Mouse (Mus musculus): ENCODE measurements around the gene Reep3.
A peak's percentile ranks its signal among the peaks of the same experiment; 100 is the strongest.

The Reep3 gene

DNA sequence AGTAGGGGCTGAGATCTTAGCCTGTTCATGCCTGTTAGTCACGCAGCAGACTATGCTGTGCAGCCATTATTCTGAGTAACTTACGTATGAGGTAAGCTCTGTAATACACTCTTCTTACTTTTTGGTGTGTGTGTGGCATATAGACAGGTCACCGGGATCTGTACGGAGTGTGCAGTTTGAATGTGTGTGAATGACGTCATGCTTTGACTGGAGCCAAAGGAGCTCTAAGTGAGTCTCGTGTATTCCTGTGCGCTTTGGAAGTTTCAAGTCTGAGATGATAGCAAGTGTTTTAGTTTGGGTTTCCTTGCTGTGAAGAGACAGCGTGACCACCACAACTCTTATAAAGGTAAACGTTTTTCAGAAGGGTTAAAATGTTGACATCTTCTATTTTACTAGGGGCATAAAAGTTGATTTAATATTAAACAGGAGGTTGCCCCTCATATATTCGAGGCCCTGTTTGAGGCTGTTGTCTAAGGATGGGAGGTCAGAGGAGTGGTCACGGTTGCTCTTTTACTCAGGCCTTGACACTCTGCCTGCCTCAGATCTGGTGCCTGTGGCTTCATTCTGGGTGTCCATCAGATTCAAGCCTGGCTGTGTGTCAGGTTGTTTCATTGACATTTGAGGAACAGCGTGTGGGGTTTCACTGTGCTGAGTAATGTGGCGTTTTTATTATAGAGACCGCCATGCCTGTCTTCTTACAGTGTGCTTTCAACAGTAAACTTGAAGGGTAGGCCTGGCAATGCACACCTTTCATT lies 14.5 kb upstream of the Reep3 start:
- no peak for DNase-seq (ENCODE audit: inconsistent ontology term)

DNA sequence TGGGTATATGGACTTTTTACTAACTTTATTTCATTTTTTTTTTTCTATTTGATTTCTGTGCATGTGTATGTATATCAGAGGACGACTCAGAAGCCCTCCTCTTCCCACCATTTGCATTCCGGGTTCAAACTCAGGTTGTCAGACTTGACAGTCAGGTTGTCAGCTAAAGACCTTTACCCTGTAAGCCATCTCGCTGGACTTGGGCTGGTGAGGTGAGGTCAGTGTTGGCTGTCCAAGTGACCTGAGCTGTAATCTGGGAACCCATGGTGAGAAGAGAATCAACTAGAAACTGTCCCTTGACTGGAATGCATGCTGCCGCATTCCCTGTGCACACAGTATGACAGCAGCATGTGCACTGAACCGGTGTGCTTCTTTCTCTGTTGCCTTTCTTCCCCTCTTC lies 12.9 kb upstream of the Reep3 start:
- no peak for DNase-seq (ENCODE audit: inconsistent ontology term)

DNA sequence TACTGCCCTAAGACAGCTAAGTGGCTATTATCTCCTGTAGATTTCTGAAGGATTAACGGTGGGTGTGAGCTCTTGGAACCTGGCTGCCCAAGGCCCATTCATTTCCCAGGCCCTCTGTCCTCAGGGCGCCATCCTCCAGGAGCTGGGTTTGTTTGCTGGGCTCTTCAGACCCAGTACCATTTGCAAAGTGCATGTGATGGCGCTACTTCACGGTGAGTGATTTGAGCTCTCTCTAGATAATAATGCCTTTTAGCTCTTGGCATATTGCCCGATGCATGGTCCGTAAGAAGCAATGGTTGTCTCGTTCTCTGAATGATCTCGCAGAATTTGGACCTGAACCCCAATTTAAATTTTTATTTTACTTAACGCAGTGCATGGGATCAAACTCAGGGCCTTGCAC lies 11.4 kb upstream of the Reep3 start:
- DNase-seq (ENCODE audit: inconsistent ontology term): no peak

DNA sequence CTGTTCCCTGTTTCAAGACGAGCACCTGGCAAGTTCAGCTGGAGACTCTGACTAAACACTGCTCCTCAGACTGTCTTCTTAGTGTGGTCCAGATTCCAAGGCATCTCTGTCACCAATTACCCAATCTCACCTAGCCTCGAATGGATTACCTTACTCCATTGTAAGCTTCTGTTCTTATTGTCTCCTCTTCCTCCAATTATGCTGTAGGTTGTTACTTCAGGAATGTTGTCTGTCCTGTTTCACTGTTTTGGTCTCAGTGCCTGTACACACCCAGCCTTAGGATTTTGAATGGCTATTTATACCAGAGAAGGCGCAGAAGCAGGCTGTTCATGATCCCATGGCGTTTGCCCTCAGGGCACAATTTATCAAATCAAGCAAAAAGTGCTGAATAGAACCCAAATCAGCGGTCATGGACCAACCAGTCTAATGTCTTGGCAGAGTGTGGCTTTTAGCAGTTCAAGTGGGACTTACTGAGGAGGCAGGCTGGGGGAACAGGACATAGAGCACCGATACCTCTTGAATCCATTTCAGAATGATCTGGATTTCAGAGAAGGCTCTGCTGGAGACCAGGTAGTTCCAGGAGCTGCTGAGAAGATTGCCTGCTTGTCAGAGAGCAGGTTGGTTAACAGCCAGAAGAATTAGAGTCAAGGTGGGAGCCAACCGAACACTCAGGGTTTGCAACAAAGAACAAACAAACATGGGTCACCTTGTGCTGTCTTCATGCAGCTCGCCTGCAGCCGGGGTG lies 10.4 kb upstream of the Reep3 start:
- peak; percentile 48 for DNase-seq (ENCODE audit: inconsistent ontology term)

DNA sequence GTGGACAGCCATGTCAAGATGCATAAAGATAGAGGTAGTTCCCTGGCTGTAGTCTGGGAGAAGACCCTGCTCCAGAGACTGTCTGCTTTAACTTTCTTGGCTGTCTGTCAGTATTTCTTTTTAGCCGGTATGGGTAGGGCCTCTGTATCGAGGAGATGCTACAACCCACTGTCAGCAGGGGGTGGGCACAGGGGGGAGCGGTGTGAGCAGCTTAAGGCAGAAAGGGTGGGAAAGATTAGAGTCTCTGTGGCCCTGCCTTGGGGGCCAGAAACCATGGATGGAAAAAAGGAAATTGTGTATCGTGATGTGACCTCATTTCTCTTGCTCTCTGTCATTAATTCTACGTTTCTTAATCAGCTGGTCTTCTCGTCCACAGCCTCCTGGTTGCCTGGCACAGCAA lies 9.7 kb upstream of the Reep3 start:
- no peak for DNase-seq (ENCODE audit: inconsistent ontology term)

DNA sequence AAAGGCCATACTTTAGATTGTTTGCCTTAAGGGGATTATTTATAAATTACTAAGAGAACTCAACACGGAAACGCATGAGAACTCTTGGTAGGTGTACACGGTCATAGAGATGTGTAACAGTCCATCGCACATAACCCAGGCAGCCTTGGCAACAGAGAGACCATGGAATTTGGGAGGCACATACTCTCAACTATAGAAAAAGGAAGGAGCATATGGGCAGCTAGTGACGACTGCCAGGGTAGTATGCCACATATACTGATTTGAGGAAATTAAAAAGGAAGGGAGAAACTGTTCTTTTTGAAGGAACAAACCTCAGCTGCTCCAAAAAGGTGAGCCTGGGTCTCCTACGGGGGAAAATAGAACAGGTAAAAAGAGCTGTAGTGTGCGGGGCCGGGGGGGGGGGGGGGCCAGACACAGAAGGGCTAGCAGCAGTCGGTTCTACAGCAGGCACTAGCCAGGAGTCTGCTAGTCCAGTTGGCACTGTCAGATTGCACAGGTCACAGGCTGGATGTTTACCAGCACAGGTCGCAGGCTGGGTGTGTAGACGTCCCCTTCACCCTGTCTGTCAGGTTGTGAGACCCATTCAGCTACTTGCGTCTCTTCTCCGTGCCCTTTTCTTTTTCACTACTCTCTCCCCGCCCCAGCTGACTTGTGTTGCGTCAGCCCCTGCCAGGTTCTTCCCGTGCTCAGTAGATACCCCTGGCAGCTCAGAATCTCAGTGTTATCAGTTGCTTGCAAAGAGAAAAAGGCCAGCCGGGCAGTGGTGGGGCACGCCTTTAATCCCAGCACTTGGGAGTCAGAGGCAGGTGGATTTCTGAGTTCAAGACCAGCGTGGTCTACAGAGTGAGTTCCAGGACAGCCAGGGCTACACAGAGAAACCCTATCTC lies 8.8 kb upstream of the Reep3 start:
- DNase-seq (ENCODE audit: inconsistent ontology term): no peak

DNA sequence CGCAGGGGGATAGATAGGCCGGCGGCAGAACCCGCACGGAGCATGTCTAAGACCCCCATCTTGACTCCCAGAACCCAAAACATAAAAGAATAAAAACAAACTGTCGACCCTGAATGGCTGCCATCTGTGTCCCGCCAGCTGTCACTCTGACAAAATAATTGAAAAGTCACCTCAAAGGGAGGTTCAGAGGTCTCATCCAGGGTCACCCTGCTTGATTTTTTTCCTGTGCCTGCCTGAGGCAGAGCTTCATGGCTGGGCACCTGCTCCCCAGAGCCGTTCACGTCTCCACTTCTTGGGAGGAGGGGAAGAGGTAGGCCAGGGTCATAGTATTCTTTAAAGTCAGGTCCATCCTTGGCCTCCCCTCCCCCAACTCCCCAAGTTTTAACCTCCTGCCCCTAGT lies 7.8 kb upstream of the Reep3 start:
- DNase-seq (ENCODE audit: inconsistent ontology term): no peak

DNA sequence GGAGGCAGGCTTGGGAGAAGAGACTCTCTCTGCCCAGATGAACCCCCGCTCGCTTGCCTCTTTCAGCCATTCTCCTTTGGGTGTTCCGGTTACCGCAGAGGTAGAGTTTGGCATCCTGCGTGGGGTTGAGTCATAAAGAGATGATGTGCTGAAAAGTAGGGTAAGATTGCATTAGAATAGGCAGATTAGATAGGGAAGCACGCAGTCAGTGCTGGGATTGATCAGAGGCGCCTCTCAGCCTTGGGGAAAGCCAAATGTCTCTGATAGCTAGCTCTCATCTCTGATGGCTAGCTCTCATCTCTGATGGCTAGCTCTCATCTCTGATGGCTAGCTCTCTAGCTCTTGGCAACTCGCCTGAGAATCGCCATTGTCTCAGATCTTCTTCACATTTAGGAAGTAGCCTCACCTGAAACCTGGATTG lies 4.1 kb upstream of the Reep3 start:
- no peak for DNase-seq (ENCODE audit: inconsistent ontology term)

DNA sequence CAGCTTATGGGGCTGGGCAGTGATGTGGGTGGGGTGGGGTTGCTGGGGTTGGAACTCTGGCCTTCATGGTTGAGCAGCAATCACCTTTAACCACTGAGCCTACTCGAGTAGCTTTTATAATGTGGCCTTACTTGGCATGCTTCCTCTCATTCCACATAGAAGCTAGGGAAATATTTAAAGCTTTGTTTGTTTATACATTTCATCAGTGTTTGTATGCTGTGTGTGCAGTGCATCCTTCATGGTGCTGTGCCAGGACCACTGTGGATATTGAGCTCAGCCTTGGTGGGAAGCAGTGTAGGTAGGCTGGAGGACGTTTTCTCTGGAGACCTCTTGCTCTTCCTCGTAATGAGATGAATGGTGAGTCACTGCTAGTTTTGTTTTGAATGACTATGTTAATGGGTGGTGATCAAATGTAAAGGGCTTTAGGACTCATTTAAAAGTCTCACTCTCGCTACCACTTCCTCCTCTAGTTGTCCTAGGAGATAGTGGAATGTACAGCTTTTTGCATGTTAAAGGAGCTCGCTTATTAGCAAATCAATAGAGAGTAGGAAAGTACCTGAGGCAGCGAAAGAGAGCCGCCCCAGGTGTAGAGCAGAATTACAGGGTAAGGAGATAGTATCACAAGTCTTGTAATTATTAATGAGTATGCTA lies 3.4 kb upstream of the Reep3 start:
- DNase-seq (ENCODE audit: inconsistent ontology term): no peak

DNA sequence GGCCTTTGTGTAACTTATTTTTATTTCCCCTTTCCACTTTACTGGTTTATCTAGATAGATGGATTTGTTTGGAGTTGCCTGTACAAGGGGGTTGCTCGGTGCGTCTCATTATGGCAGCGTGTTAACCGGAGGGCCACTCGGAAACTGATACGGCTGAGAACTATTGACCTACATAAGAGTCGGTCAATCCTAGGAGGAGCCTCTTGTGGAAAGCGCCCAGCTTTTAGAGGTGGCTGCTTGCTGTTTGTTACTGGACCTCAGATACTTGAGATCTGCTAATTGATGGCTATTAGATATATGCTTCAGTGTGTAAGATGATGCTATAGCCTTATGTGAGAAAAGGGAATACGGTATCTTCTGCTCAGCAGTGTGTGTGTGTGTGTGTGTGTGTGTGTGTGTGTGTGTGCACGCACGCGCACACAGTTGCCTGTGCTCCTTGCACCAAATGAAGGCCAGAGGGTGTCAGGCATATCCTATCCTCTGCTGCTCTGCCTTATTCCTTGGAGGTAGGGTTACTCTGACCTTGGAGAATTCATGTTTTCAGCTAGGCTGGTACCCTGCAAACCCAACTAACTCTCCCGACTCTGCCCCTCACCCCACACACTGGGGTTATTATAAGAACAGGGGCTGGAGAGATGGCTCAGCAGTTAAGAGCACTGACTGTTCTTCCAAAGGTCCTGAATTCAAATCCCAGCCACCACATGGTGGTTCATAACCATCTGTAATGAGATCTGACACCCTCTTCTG lies 2.6 kb upstream of the Reep3 start:
- DNase-seq (ENCODE audit: inconsistent ontology term): no peak

DNA sequence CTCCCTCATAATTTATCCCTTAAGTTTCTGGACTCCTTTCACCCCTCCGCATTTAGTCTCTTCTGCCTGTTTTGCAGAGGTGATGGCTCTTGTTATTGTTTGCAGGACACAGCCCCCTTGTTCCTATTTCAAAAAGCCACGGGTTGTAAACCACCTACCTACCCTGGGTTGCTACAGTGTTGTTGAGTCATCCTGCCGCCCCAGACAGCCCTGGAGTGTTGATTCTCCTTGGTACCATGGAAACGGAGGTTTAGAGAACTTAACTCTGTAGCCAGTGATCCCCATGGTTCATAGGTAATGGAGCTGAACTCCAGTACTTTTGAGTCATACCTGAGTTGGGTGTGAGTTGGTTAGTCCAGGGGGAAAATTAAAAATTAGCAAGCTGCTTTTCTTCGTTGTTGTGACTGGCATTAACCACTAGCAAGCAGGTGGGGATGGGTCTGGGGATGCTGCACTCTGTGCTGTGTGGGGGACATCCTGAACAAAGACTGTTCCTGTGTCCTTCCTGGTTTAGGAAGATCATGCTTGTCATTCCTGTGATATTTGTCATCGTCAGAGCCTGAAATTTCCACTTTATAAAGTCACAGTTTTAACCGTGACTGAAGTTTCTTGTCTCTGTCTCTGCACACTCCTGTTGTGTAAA lies 1.8 kb upstream of the Reep3 start:
- peak; percentile 76 for DNase-seq (ENCODE audit: inconsistent ontology term)

DNA sequence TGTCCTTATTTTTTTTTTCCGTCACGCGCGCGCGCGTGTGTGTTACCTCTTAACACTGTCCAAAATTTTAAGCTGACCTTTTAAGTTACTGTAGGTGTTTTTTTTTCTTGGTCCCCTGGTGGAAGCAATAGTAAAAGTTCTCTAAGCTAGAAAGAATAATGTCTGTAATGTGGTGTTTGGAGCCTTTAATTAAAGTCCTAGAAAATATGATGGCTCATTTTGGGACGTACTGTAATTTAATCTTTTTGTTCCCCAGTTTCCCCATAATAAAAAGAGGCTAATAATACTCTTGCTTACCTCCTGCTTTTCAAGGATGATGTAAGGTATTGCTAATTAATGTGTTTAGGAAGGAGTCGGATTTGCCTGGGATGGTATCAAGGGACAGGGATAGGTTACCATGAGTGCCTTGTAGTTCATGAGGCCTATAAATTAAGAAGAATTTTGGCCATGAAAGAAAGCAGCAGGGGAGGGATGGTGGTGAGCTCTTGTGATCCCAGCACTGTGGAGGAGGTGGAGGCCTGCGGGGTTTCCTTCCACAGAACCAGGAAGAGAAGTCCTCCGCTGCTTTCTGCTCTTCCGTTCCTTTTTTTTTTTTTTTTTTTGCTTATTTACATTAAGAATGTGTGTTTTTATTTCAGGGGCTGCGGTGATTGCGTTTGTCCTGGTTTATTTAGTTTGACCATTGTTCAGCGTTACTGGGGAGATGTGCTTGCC lies 849 bp upstream of the Reep3 start:
- DNase-seq (ENCODE audit: inconsistent ontology term): peak; percentile 26

DNA sequence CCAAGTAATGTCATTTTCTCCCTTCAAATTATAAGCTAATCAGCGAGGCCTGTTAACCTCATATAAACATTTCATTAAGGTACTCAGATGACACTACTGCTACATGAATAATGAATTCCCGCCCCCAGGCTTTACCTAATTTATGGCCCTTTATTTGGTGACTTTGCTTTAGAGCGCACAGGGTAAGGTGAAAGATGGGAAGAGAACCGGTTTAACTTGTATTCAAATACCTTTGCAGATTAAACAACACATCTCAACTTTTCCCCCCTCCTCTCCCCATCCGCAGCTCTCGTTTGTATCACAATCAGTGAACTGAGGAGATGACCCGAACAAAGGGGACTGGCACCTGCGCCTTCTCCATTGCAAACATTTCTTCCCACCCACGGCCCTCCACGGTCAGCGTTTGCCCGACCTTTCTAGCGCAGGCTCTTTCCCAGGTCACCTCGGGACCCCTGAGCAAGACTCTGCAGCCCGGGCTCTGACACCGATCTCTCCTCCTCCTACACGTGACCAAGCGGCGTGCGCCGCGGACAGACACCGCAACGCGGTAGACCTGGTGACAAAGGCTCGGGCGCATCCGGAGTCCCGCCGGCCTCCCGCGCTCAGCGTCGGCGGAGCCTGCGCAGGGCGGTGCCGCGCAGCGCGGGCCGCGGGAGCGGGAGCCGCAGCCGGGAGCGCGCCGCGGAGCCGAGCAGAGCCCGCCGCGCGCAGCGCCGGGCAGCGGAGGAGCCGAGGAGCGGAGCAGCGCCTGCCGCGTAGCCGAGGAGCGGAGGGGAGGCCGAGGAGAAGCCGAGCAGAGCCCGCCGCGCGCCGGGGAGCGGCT lies 736 bp downstream of the Reep3 start, which contains the start of gene Jmjd1c:
TSS of gene Jmjd1c (plus strand) at position 328 of the 823 bp plus-strand sequence.
- DNase-seq (ENCODE audit: inconsistent ontology term): no peak

DNA sequence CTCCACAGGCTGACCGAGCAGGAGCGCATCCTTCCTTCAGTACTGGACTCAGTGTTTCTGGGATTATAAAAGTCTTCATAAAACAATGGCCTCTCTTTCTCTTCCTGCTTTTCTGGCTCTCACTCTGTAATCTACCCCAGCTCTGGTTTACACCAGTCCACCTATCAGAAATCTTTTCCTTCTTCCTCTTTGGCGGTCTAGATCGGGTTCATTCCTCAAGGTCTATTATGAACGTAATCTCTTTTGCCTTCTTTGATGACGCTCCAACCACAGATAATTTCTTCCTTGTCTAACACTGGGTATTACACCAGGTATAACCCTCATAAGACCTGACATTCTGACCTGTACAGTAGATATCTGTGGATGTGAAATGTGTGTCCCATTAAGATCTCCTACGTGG lies 1.8 kb downstream of the Reep3 start:
- no peak for DNase-seq (ENCODE audit: inconsistent ontology term)

DNA sequence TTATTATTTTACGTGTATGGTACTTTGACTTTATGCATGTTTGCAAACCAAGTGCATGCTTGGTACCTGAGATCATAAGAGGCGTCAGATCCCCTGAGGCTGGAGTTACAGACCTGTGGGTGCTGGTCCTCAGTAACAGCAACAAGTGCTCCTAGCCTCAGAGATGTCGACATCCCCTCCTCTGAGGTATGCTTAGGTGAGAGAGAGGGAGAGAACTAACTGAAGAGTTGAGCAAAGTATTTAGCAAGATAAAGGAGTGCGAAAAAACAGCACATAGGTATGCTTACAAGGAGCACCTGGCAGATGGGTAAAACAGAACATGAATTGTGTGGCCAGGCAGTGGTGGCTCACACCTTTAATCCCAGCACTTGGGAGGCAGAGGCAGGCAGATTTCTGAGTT lies 6.1 kb downstream of the Reep3 start:
- no peak for DNase-seq (ENCODE audit: inconsistent ontology term)

DNA sequence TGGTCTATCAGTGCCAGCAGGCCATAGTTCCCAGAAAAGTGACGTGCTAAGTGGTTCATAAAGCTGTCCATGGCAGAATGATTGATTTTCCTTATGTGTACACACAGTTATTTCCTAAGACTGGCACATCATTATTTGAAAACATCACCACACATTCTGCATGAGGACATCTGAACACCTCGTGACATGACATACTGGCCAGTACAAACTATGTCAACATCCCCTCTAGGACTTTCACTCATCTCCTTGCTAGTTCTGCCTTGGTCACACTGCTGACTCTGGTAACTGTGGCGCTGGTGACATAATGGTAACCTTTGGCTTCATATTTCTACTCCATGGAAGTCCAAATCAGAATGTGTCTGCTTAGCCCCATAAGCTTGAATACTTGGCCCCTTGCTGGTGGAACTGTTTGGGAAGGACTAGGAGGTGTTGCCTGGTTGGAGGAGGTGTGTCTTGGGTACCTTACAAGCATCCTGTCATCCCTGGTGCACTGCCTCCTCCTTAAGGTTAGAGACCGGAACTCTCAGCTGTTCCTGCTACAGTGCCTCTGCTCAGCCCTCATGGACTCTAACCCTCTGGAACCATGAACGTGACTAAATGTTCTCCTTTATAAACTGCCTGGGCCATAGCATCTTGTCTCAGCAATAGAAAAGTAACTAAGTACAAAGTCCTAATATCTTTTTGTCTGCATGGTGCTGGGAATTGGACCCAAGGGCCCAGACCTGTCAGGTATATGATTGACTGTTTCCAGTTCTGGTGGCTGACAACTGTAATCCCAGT lies 9.1 kb downstream of the Reep3 start:
- DNase-seq (ENCODE audit: inconsistent ontology term): no peak

DNA sequence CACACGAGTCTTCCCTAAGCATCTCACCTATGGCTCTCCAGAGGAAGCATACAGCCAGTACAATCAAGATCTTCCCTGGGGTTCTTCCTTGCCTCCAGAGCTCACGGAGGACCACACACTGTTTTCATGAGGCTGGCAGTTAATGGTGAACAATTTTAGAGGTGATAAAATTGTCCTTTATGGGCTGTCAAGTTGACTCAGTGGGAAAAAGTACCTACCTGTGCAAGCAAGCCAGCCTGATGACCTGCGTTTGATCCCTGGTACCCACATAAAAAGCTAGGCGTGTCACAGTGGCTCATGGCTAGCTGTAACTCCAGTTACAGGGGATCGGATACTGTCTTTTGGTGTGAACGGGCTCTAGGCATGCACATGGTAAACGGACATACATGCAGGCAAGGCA lies 10.8 kb downstream of the Reep3 start:
- DNase-seq (ENCODE audit: inconsistent ontology term): no peak

DNA sequence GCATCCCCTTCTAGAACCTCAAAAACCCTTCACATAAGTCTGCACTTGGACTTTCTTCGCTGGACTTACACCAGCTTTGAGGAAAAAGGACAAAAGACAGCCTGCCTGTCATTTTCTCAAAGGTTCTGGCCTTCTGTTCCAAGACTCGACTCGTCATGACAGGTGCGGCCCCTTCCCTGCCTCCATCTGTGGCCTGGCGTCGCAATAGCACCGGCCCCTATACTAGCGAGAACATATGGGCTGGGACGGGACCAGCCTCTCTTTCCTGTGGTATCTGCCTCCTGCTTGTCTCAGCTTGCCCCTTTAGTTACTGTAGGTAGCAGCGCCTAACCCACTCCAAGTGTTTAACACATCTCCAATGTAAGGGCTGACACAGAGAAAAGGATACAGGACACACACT lies 11.6 kb downstream of the Reep3 start:
- no peak for DNase-seq (ENCODE audit: inconsistent ontology term)

Measured in Muller cell, postnatal 12 days (primary cell).